Comparison of ENCODE assay signal across 8 mouse cellular contexts in genomic region chr17:23774090-23774489, GRCm38 (mm10). TPM values are rescaled to one million over a fixed set of nuclear protein-coding genes. Genes with fewer than 3 reads are reported as not detected.
DNase-seq lines count a peak whose midpoint lies in the region; ATAC-seq lines count a peak whose summit lies in the region.

No protein-coding gene starts in this region.

- DNase-seq in A20 (ENCODE audit: low read depth, low spot score) = peak; percentile 84
- peak; percentile 89 for DNase-seq in adrenal gland, adult 2 months
- peak; percentile 79 for DNase-seq in embryo, embryonic 9.5 days (ENCODE audit: extremely low spot score)
- peak; percentile 90 to 92 for DNase-seq in kidney, postnatal 25 days
- DNase-seq in ovary, adult 18-20 months (ENCODE audit: low spot score) = peak; percentile 66
- peak; percentile 70 to 72 for DNase-seq in thymus, adult 18-20 months

- H3K36me3 ChIP-seq in heart, embryonic 14.5 days (ENCODE audit: control insufficient read depth, insufficient read depth, low read length) = no peaks in the 10 kb centered on the region
- no peaks in the 10 kb centered on the region for H3K36me3 ChIP-seq in liver, embryonic 16.5 days (ENCODE audit: control insufficient read depth, insufficient read depth)

- H3K4me1 ChIP-seq in heart, embryonic 14.5 days (ENCODE audit: control insufficient read depth in 2 of 2, insufficient read depth in 2 of 2, low read length in 2 of 2) = peaks cover 3 to 9% of the 10 kb centered on the region in 2 experiments; a peak in 3 of 4 replicates
- peaks cover 9% of the 10 kb centered on the region for H3K4me1 ChIP-seq in liver, embryonic 16.5 days (ENCODE audit: control insufficient read depth, low read depth, low read length)

- H3K27me3 ChIP-seq in heart, embryonic 14.5 days (ENCODE audit: control insufficient read depth, insufficient read depth, low read length) = no peaks in the 10 kb centered on the region
- H3K27me3 ChIP-seq in liver, embryonic 16.5 days (ENCODE audit: control insufficient read depth, insufficient read depth, low read depth, low read length) = no peaks in the 10 kb centered on the region

- no peak overlapping the region for H3K27ac ChIP-seq in heart, embryonic 14.5 days (replicated peaks in 1 of 2; ENCODE audit: control insufficient read depth in 1 of 2, insufficient read depth in 1 of 2, low read depth in 2 of 2, low read length in 2 of 2)
- no peak overlapping the region for H3K27ac ChIP-seq in liver, embryonic 16.5 days (ENCODE audit: low read length)

- H3K9me3 ChIP-seq in heart, embryonic 14.5 days (ENCODE audit: control insufficient read depth, low read length) = no peaks in the 10 kb centered on the region
- no peaks in the 10 kb centered on the region for H3K9me3 ChIP-seq in liver, embryonic 16.5 days (replicated peaks; ENCODE audit: control insufficient read depth, low read length)

- H3K4me3 ChIP-seq in heart, embryonic 14.5 days (ENCODE audit: control insufficient read depth in 1 of 2, insufficient read depth in 1 of 2, low read depth in 1 of 2, low read length in 2 of 2) = no peak overlapping the region
- no peak overlapping the region for H3K4me3 ChIP-seq in liver, embryonic 16.5 days (ENCODE audit: low read depth, low read length)

- ATAC-seq in heart, embryonic 14.5 days (ENCODE audit: insufficient number of reproducible peaks, insufficient read depth, low FRiP score, low read depth) = 0 out of 2 replicates have a peak, but pooled peaks have one; percentile 26
- peak; percentile 32 for ATAC-seq in liver, embryonic 16.5 days (ENCODE audit: low read depth)

- no peak overlapping the region for H3K9ac ChIP-seq in heart, embryonic 14.5 days (ENCODE audit: low read length)
- H3K9ac ChIP-seq in liver, embryonic 16.5 days (ENCODE audit: low read depth, low read length) = no peak overlapping the region

- no peak overlapping the region for H3K4me2 ChIP-seq in heart, embryonic 14.5 days (ENCODE audit: low read length)
- H3K4me2 ChIP-seq in liver, embryonic 16.5 days (ENCODE audit: low read depth, low read length) = no peak overlapping the region

- 7% methylated on average over 12 of the region's 12 CpGs for WGBS in heart, embryonic 14.5 days
- WGBS in liver, embryonic 16.5 days (ENCODE audit: insufficient replicate concordance) = 3% methylated on average over 12 of the region's 12 CpGs

RNA-seq across cellular contexts. Expression of gene Flywch1, which starts 2.7 kb away (rescaled TPM):
- 10 to 100 TPM; 61.8 to 85.0 TPM for total RNA-seq in adrenal gland, adult 2 months (2021)
- polyA plus RNA-seq in adrenal gland, adult 2 months (2012; rRNA removed) = 45.8 and 49.3 TPM in 2 replicates
- 42.4 TPM in 2 replicates for polyA plus RNA-seq in heart, embryonic 14.5 days (2014; fragmentation: Nextera tagmentation; extraction: Ambion mirVana)
- polyA plus RNA-seq in liver, embryonic 16.5 days (2015; fragmentation: Nextera tagmentation; extraction: Ambion mirVana) = 8.6 and 10.6 TPM in 2 replicates

RNA-seq across cellular contexts. Expression of gene Flywch2, which starts 11.8 kb away (rescaled TPM):
- 1 to 10 TPM; 4.3 to 6.7 TPM for total RNA-seq in adrenal gland, adult 2 months (2021)
- 8.7 and 12.0 TPM in 2 replicates for polyA plus RNA-seq in adrenal gland, adult 2 months (2012; rRNA removed)
- polyA plus RNA-seq in heart, embryonic 14.5 days (2014; fragmentation: Nextera tagmentation; extraction: Ambion mirVana) = 4.4 and 5.1 TPM in 2 replicates
- 0.64 and 0.86 TPM in 2 replicates for polyA plus RNA-seq in liver, embryonic 16.5 days (2015; fragmentation: Nextera tagmentation; extraction: Ambion mirVana)

RNA-seq across cellular contexts. Expression of gene Srrm2, which starts 16.2 kb away (rescaled TPM):
- total RNA-seq in adrenal gland, adult 2 months (2021) = 100 to 1,000 TPM; 322 to 545 TPM
- 1,031 and 1,277 TPM in 2 replicates for polyA plus RNA-seq in adrenal gland, adult 2 months (2012; rRNA removed)
- polyA plus RNA-seq in heart, embryonic 14.5 days (2014; fragmentation: Nextera tagmentation; extraction: Ambion mirVana) = 300 and 318 TPM in 2 replicates
- polyA plus RNA-seq in liver, embryonic 16.5 days (2015; fragmentation: Nextera tagmentation; extraction: Ambion mirVana) = 150 and 172 TPM in 2 replicates

RNA-seq across cellular contexts. Expression of gene Kremen2, which starts 28.5 kb away (rescaled TPM):
- total RNA-seq in adrenal gland, adult 2 months (2021) = not detected
- polyA plus RNA-seq in adrenal gland, adult 2 months (2012; rRNA removed) = 0.28 and 0.54 TPM in 2 replicates
- polyA plus RNA-seq in heart, embryonic 14.5 days (2014; fragmentation: Nextera tagmentation; extraction: Ambion mirVana) = not detected in 2 replicates
- not detected in 2 replicates for polyA plus RNA-seq in liver, embryonic 16.5 days (2015; fragmentation: Nextera tagmentation; extraction: Ambion mirVana)

RNA-seq across cellular contexts. Expression of gene Paqr4, which starts 33.4 kb away (rescaled TPM):
- 10 to 100 TPM in 1 of 2 experiments, 1 to 10 TPM in 1; 7.6 to 17.6 TPM for total RNA-seq in adrenal gland, adult 2 months (2021)
- polyA plus RNA-seq in adrenal gland, adult 2 months (2012; rRNA removed) = 33.3 and 37.8 TPM in 2 replicates
- 10.6 and 12.7 TPM in 2 replicates for polyA plus RNA-seq in heart, embryonic 14.5 days (2014; fragmentation: Nextera tagmentation; extraction: Ambion mirVana)
- 7.5 and 7.6 TPM in 2 replicates for polyA plus RNA-seq in liver, embryonic 16.5 days (2015; fragmentation: Nextera tagmentation; extraction: Ambion mirVana)
